Mouse (Mus musculus): ENCODE results near the gene Pcsk2.

The Pcsk2 gene

DNA sequence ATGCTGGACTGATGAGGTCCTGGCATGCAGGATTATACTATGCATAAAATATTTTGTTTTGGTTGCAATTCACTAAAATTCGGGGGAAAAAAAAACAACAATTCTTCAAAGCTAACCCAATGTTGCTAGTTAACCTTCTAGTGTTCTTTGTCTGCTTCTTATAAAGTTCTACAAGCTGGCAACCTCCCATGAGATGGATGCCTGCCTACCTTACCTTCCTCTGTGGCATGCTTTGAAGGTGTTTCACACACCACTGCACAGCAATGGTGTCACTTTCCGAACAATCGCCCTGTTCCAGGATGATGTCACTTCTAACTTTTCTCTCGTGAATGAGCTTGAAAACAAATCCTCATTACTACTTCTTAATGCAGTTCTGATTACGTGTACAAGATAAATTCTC is 68.8 kb downstream of the Pcsk2 start:
- ChIA-PET CTCF (no interaction called here), POLR2A (interaction anchor here in 2 of 4 experiments (0.9 to 1.8 kb wide), 2 partner anchors 11 to 23 kb away, joined by 5 to 6 read pairs; no protein-coding TSS in a partner anchor)

GRCm38 (mm10) chr2:143620916-143621315 is 75.0 kb downstream of the Pcsk2 start:
- ChIA-PET CTCF (interaction anchor here in 1 of 4 experiments (0.6 kb wide), 1 partner anchor 87 kb away, joined by 3 read pairs; no protein-coding TSS in a partner anchor), POLR2A (interaction anchor here in 1 of 4 experiments (0.7 kb wide), 1 partner anchor 611 kb away, joined by 3 read pairs; no protein-coding TSS in a partner anchor)

DNA sequence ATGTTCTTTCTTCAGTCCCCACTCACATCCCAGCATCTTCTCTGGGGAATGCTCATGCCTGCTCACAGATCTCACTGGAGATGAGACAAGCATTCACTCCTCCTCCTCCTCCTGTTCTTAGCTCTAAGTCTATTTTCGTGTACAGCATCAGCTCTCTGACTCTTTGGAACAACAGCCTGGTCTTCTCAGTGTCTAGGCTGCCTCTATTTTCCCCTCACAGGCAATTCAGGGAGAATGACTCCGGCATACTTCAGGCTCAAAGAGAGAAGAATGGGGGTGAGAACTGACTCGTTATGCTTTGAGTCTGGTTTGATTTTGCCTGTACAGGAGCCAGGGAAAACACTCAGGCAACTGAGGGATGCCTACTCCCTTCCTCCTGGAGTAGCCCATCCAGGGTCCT is 78.0 kb downstream of the Pcsk2 start:
- ChIA-PET CTCF (interaction anchor here in 1 of 4 experiments (1.0 to 1.3 kb wide), 2 partner anchors 20 to 76 kb away, joined by 3 read pairs; no protein-coding TSS in a partner anchor), POLR2A (no interaction called here)

GRCm38 (mm10) chr2:143643305-143643704 is 97.3 kb downstream of the Pcsk2 start:
- ChIA-PET CTCF (interaction anchor here in 1 of 4 experiments (0.6 kb wide), 1 partner anchor 97 kb away, joined by 7 read pairs; the partner anchor contains the start of gene Pcsk2), POLR2A (interaction anchor here in 1 of 4 experiments (0.7 kb wide), 1 partner anchor 8 kb away, joined by 6 read pairs; no protein-coding TSS in a partner anchor)

DNA sequence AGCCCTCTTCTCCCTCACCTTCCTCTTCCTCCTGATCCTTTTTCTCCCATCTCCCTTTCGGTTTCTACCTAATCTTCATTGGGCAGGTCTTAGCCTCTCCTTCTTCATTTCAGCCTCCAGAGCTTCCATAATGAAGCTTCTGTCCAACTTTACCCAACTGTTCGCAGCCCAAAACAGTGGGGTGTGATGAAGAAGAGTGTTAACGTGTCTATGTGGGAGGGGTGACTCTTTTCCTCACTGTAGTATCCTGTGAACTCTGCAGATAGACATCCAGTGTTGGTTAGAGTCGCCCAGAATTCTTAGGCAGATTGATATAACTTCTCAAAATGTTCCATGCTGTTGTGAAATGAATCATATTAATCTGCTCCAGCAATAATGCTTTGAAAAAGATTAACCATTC is 98.4 kb downstream of the Pcsk2 start:
- ChIA-PET POLR2A (no interaction called here), CTCF (no interaction called here)

DNA sequence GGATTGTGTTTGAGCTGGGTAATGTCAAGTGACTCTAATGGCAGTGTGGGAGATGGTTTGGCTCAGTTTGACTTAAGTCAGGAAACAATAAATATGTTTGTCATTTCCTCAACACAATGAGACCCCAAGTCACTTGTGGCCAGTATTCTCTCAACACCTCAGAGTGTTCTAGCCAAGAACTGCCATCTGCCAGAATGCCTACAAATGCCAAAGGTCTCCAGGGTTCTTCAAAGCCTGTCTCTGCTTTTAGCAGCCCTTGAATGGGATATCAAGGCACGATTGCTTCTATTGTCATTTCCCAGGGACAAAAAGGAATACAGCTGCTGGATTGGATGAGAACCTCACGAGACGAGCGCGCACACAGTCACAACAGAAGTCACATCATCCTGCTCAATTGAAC is 100.0 kb downstream of the Pcsk2 start:
- POLR2A ChIA-PET = no interaction called here
- CTCF ChIA-PET = no interaction called here

- ChIA-PET POLR2A (no interaction called here), CTCF (no interaction called here)
These were observed 108.7 kb downstream of the Pcsk2 start for GRCm38 (mm10) chr2:143654621-143655020.

- ChIA-PET POLR2A (interaction anchor here in 1 of 4 experiments (0.6 kb wide), 1 partner anchor 63 kb away, joined by 3 read pairs; no protein-coding TSS in a partner anchor), CTCF (interaction anchor here in 1 of 4 experiments (0.7 kb wide), 1 partner anchor 137 kb away, joined by 3 read pairs; no protein-coding TSS in a partner anchor)
These were observed 111.0 kb downstream of the Pcsk2 start for GRCm38 (mm10) chr2:143656968-143657367.

- POLR2A ChIA-PET = no interaction called here
- CTCF ChIA-PET = no interaction called here
These were observed 120.8 kb downstream of the Pcsk2 start for GRCm38 (mm10) chr2:143666785-143667184.

- CTCF ChIA-PET = no interaction called here
- POLR2A ChIA-PET = interaction anchor here in 1 of 4 experiments (1.3 kb wide), 1 partner anchor 18 kb away, joined by 3 read pairs; no protein-coding TSS in a partner anchor
These were observed 131.9 kb downstream of the Pcsk2 start for GRCm38 (mm10) chr2:143677869-143678268.

DNA sequence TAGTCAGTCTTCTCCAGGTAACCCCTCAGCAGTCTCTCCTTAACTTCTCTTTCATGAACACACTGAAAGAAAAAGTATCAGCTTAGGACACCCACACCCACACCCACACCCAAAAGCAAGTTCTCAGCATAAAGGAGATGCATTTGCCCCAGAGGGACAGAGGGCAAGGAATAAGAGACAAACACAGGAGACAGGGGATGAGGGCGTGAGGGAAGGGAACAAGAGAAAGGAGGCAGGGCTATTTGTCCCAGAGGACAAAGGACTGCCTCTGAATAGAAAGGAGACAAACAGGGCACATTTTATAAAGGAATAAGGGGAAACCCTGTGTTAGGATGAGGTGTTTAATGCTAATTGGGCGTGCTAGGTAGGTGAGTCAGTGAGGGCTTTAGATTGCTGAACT is 133.6 kb downstream of the Pcsk2 start:
- POLR2A ChIA-PET = no interaction called here
- CTCF ChIA-PET = no interaction called here

- ChIA-PET CTCF (no interaction called here), POLR2A (interaction anchor here in 2 of 4 experiments (0.7 to 1.1 kb wide), 2 partner anchors 212 to 587 kb away, joined by 3 read pairs; no protein-coding TSS in a partner anchor)
These were observed 136.1 kb downstream of the Pcsk2 start for GRCm38 (mm10) chr2:143681873-143682555.

DNA sequence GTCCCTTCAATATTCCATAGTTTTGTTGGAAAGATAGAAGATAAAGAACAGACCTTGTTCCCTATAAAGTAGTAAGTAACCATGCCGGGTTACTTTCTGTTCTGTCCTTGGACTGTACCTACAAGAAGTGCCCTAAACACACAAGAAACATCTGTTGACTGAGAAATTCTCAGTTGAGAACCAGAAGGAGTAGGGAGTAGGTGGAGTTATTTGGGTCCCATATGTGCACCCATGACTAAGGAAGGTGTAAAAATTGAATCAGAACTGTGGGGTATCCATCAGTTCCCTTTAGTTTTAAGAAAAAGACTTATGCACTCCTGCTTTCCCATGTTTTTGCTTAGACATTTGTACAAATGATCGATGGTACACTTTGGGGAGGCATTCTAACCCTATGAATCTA is 137.6 kb downstream of the Pcsk2 start:
- CTCF ChIA-PET = no interaction called here

GRCm38 (mm10) chr2:143691244-143691643 is 145.3 kb downstream of the Pcsk2 start:
- ChIA-PET CTCF (interaction anchor here in 1 of 4 experiments (0.6 kb wide), 1 partner anchor 527 kb away, joined by 3 read pairs; no protein-coding TSS in a partner anchor), POLR2A (no interaction called here)

More for the DNA sequence above, 137.6 kb downstream of the Pcsk2 start:
- POLR2A ChIA-PET = no interaction called here

- CTCF ChIA-PET = no interaction called here
- POLR2A ChIA-PET = interaction anchor here in 1 of 4 experiments (1.1 kb wide), 1 partner anchor 18 kb away, joined by 3 read pairs; no protein-coding TSS in a partner anchor
These were observed 150.1 kb downstream of the Pcsk2 start for GRCm38 (mm10) chr2:143696026-143696557.

DNA sequence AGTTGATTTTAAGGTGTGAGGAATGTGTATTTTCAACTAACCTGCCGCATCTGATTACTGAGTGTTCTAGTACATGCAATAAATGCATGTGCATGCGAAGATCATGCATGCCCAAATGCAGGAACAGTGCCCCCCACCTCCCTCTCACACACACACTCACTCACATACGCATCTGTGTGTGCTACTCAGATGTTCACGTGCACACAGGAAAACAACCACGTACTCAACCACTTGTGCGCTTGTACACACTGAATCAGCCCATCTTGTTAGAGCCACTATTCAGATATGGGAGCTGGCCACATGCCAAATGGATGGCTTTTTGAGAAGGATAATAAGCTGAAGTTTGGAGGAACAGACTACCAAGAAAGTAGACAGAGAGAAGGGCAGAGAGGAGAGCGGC is 150.7 kb downstream of the Pcsk2 start:
- POLR2A ChIA-PET = interaction anchor here in 1 of 4 experiments (1.1 kb wide), 1 partner anchor 19 kb away, joined by 3 read pairs; no protein-coding TSS in a partner anchor
- CTCF ChIA-PET = no interaction called here

- CTCF ChIA-PET = interaction anchor here in 1 of 4 experiments (0.5 kb wide), 1 partner anchor 588 kb away, joined by 5 read pairs; no protein-coding TSS in a partner anchor
- POLR2A ChIA-PET = interaction anchor here in 1 of 4 experiments (0.6 kb wide), 1 partner anchor 461 kb away, joined by 3 read pairs; no protein-coding TSS in a partner anchor
These were observed 155.2 kb downstream of the Pcsk2 start for GRCm38 (mm10) chr2:143701141-143701540.

- CTCF ChIA-PET = no interaction called here
These were observed 157.0 kb downstream of the Pcsk2 start for GRCm38 (mm10) chr2:143702931-143703344.

GRCm38 (mm10) chr2:143708205-143708604 is 162.2 kb downstream of the Pcsk2 start:
- POLR2A ChIA-PET = interaction anchor here in 1 of 4 experiments (0.7 kb wide), 1 partner anchor 771 kb away, joined by 3 read pairs; no protein-coding TSS in a partner anchor
- CTCF ChIA-PET = interaction anchor here in 1 of 4 experiments (0.7 kb wide), 2 partner anchors 14 to 88 kb away, joined by 3 to 5 read pairs; no protein-coding TSS in a partner anchor

More at GRCm38 (mm10) chr2:143702931-143703344, 157.0 kb downstream of the Pcsk2 start:
- POLR2A ChIA-PET = no interaction called here

DNA sequence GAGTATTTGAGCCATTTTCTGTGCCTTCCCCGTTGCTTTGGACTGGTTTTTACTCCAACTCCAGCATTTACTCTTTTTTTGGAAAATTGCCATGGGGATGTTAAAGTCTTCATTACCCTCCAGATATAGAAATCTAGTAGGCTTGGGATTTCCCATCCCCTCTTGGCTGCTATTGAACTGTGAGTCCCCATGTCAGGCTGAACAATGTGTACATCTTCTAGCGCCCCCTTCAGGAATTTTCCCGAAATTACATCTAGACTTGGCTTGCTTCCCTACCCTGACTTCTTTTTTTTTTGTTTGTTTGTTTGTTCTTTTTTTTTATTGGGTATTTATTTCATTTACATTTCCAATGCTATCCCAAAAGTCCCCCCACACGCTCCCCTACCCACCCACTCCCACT is 163.3 kb downstream of the Pcsk2 start:
- ChIA-PET POLR2A (interaction anchor here in 1 of 4 experiments (1.0 kb wide), 1 partner anchor 362 kb away, joined by 3 read pairs; no protein-coding TSS in a partner anchor), CTCF (interaction anchor here in 3 of 4 experiments (0.7 to 1.1 kb wide), 4 partner anchors 153 to 765 kb away, joined by 3 to 6 read pairs (median 4); no protein-coding TSS in a partner anchor)
